Mouse (Mus musculus): ENCODE data around the gene Lgr5. TPM values are rescaled to one million over a fixed set of nuclear protein-coding genes. Genes with fewer than 3 reads are reported as not detected.

The Lgr5 gene
- polyA plus RNA-seq, 1 experiment from 2014 or later, result 0.31 TPM

DNA sequence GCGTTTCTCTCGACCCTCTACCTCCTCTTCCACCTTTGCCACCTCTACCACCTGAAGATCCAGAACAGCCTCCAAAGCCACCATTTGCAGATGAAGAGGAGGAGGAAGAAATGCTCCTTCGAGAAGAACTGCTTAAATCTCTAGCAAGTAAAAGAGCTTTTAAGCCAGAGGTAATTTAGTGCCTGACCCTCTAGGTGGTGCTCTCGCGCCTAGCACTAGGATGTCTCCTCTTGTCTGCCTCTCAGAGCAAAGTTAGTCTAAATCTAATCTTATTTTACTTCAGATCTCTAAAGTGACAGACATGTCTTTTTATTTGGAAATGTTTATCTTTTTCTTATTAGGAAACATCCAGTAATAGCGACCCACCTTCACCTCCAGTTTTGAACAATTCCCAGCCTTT is 181.2 kb downstream of the Lgr5 start:
- 68% methylated on average over 6 of the region's 6 CpGs for WGBS
- no peaks in the 10 kb centered on the region for H3K4me1 ChIP-seq (replicated peaks)
- H3K27me3 ChIP-seq, result no peaks in the 10 kb centered on the region
- no peak overlapping the region for H3K4me3 ChIP-seq
- no peak overlapping the region for H3K9ac ChIP-seq
- no peak overlapping the region for H3K4me2 ChIP-seq
- no peak overlapping the region for H3K27ac ChIP-seq
- ATAC-seq (replicated peaks; ENCODE audit: insufficient number of reproducible peaks, insufficient read depth, low FRiP score, low read depth), result no peak
- no peaks in the 10 kb centered on the region for H3K9me3 ChIP-seq (replicated peaks)
- peaks cover 72% of the 10 kb centered on the region for H3K36me3 ChIP-seq

Other genes with a start within 250 kb of the Lgr5 start
- gene Tmem19, start 225.3 kb downstream of the Lgr5 start, polyA plus RNA-seq (2015; fragmentation: Nextera tagmentation; extraction: Ambion mirVana), result 18.0 and 20.9 TPM in 2 replicates
- 13.7 and 14.6 TPM in 2 replicates for gene Thap2, start 203.3 kb downstream of the Lgr5 start, polyA plus RNA-seq (2015; fragmentation: Nextera tagmentation; extraction: Ambion mirVana)
- gene Zfc3h1, start 202.8 kb downstream of the Lgr5 start, polyA plus RNA-seq (2015; fragmentation: Nextera tagmentation; extraction: Ambion mirVana), result 10.2 and 13.9 TPM in 2 replicates
- gene A930009A15Rik, start 17.8 kb downstream of the Lgr5 start, polyA plus RNA-seq (2015; fragmentation: Nextera tagmentation; extraction: Ambion mirVana), result not detected in 2 replicates
- 4.3 and 6.5 TPM in 2 replicates for gene Tspan8, start 229.1 kb upstream of the Lgr5 start, polyA plus RNA-seq (2015; fragmentation: Nextera tagmentation; extraction: Ambion mirVana)

Data from heart, embryonic 15.5 days (tissue).